Mouse (Mus musculus): ENCODE data around the gene Gp9.
A peak's percentile ranks its signal among the peaks of the same experiment; 100 is the strongest.

- TF ChIP-seq POLR2A (IDR thresholded peaks at IDR 0.05; ENCODE audit: control insufficient read depth, extremely low read depth, insufficient read depth, low read length, poor library complexity): peak; percentile 92
- TF ChIP-seq CTCF (IDR thresholded peaks at IDR 0.05; ENCODE audit: borderline replicate concordance, control insufficient read depth, extremely low read depth, insufficient read depth, low read length, poor library complexity): no peak
Observed at GRCm38 (mm10) chr6:87811675-87812338, 33.9 kb downstream of the Gp9 start, which contains the start of gene Rab43.

Data from thymus, adult 2 months (tissue).